Mouse (Mus musculus) midbrain, embryonic 12.5 days (tissue): ENCODE measurements at regions not wholly inside any gene's neighbourhood (a gene's known extent, or its start where the extent isn't known, plus 50 kb on each side); places are given as distances from the start of the nearest gene placed in this dataset.

Experiments
- ATAC-seq: fragments of 200-750 bp; cut with Nextera tagmentation; 2 replicates; pipeline ENCODE4 v1.8.0; 2017; ENCODE audit warnings: low read depth, moderate TSS enrichment, moderate library complexity; ENCODE audit not compliant: low FRiP score
- H3K27ac ChIP-seq: fragments of 300-500 bp; sonication (generic); replicated peaks from 2 replicates; pipeline ENCODE4 v1.5.1; 2016; ENCODE audit warnings: mild to moderate bottlenecking
- H3K27me3 ChIP-seq: fragments of 300-500 bp; sonication (generic); 2 replicates; pipeline ENCODE4 v1.6.1; 2016; ENCODE audit warnings: mild to moderate bottlenecking
- H3K36me3 ChIP-seq: fragments of 300-500 bp; sonication (generic); 2 replicates; pipeline ENCODE4 v1.6.1; 2016
- H3K4me1 ChIP-seq: fragments of 300-500 bp; sonication (generic); 2 replicates; pipeline ENCODE4 v1.6.1; 2016
- H3K4me2 ChIP-seq: fragments of 300-500 bp; sonication (generic); replicated peaks from 2 replicates; pipeline ENCODE4 v1.6.1; 2016; ENCODE audit warnings: mild to moderate bottlenecking, moderate library complexity
- H3K4me3 ChIP-seq: fragments of 300-500 bp; sonication (generic); 2 replicates; pipeline ENCODE4 v1.5.1; 2016; ENCODE audit warnings: mild to moderate bottlenecking
- H3K9ac ChIP-seq: fragments of 300-500 bp; sonication (generic); replicated peaks from 2 replicates; pipeline ENCODE4 v1.6.1; 2016; ENCODE audit warnings: mild to moderate bottlenecking, moderate library complexity
- H3K9me3 ChIP-seq: fragments of 300-500 bp; sonication (generic); 2 replicates; pipeline ENCODE4 v1.6.1; 2016; ENCODE audit warnings: mild to moderate bottlenecking
- WGBS: fragments of 180-500 bp; shearing (Covaris S2); methylation state at CpG from one replicate; pipeline ENCODE4 v1.1.7; 2016; 5-methylcytosine and 5-hydroxymethylcytosine counted together

GRCm38 (mm10) chr3:110599175-110599853 lies 348.5 kb upstream of the Prmt6 start:
- Histone ChIP-seq H3K9ac (no peak overlapping the region), H3K4me2 (no peak overlapping the region), H3K27me3 (no peaks in the 10 kb centered on the region), H3K4me3 (no peak overlapping the region), H3K27ac (no peak overlapping the region), H3K36me3 (no peaks in the 10 kb centered on the region), H3K4me1 (no peaks in the 10 kb centered on the region), H3K9me3 (no peaks in the 10 kb centered on the region)
- WGBS: 51% methylated on average over 4 of the region's 4 CpGs
- ATAC-seq: no peak

- no peaks in the 10 kb centered on the region for H3K4me1 ChIP-seq
- H3K27me3 ChIP-seq: no peaks in the 10 kb centered on the region
- no peak for ATAC-seq
- H3K4me3 ChIP-seq: no peak overlapping the region
- no peak overlapping the region for H3K4me2 ChIP-seq
- no peak overlapping the region for H3K27ac ChIP-seq
- no peaks in the 10 kb centered on the region for H3K9me3 ChIP-seq
- H3K36me3 ChIP-seq: no peaks in the 10 kb centered on the region
- WGBS: 55% methylated on average over 2 of the region's 2 CpGs
- H3K9ac ChIP-seq: no peak overlapping the region
Measured at GRCm38 (mm10) chr3:110582766-110583165, 332.0 kb upstream of the Prmt6 start.

- no peak for ATAC-seq
- H3K36me3 ChIP-seq: no peaks in the 10 kb centered on the region
- H3K27me3 ChIP-seq: no peaks in the 10 kb centered on the region
- H3K9ac ChIP-seq: no peak overlapping the region
- no peak overlapping the region for H3K4me2 ChIP-seq
- no peaks in the 10 kb centered on the region for H3K4me1 ChIP-seq
- H3K27ac ChIP-seq: no peak overlapping the region
- no peak overlapping the region for H3K4me3 ChIP-seq
- H3K9me3 ChIP-seq: no peaks in the 10 kb centered on the region
- WGBS: 80% methylated on average over 1 of the region's 1 CpGs
Measured at GRCm38 (mm10) chr3:110579261-110579660, 328.5 kb upstream of the Prmt6 start.

GRCm38 (mm10) chr3:110567187-110567586 lies 316.4 kb upstream of the Prmt6 start:
- Histone ChIP-seq H3K4me2 (no peak overlapping the region), H3K4me1 (no peaks in the 10 kb centered on the region), H3K4me3 (no peak overlapping the region), H3K36me3 (no peaks in the 10 kb centered on the region), H3K27me3 (no peaks in the 10 kb centered on the region), H3K9me3 (no peaks in the 10 kb centered on the region), H3K27ac (no peak overlapping the region), H3K9ac (no peak overlapping the region)
- ATAC-seq: no peak
- 82% methylated on average over 4 of the region's 4 CpGs for WGBS

GRCm38 (mm10) chr3:110547326-110547725 lies 296.5 kb upstream of the Prmt6 start:
- no peak overlapping the region for H3K4me3 ChIP-seq
- no peak for ATAC-seq
- no peaks in the 10 kb centered on the region for H3K36me3 ChIP-seq
- H3K9me3 ChIP-seq: no peaks in the 10 kb centered on the region
- no peak overlapping the region for H3K4me2 ChIP-seq
- H3K4me1 ChIP-seq: no peaks in the 10 kb centered on the region
- H3K9ac ChIP-seq: no peak overlapping the region
- no peak overlapping the region for H3K27ac ChIP-seq
- WGBS: 87% methylated on average over 4 of the region's 4 CpGs
- no peaks in the 10 kb centered on the region for H3K27me3 ChIP-seq

GRCm38 (mm10) chr3:110538275-110538674 lies 287.5 kb upstream of the Prmt6 start:
- no peak for ATAC-seq
- H3K4me3 ChIP-seq: no peak overlapping the region
- no peak overlapping the region for H3K9ac ChIP-seq
- no peak overlapping the region for H3K27ac ChIP-seq
- H3K36me3 ChIP-seq: no peaks in the 10 kb centered on the region
- 67% methylated on average over 2 of the region's 2 CpGs for WGBS
- no peaks in the 10 kb centered on the region for H3K27me3 ChIP-seq
- no peak overlapping the region for H3K4me2 ChIP-seq
- H3K4me1 ChIP-seq: no peaks in the 10 kb centered on the region
- H3K9me3 ChIP-seq: no peaks in the 10 kb centered on the region
